Mouse (Mus musculus) myocyte (in vitro differentiated cells): ENCODE results near the gene Zfp384. TPM values are rescaled to one million over a fixed set of nuclear protein-coding genes. Genes with fewer than 3 reads are reported as not detected.

Experiments used
- H3K27me3 ChIP-seq: one replicate; pipeline ENCODE4 v1.6.1; 2011; ENCODE audit not compliant: control insufficient read depth, insufficient read depth, insufficient read length
- H3K36me3 ChIP-seq: one replicate; pipeline ENCODE4 v1.6.1; 2011; ENCODE audit not compliant: control insufficient read depth, insufficient read depth
- H3K4me2 ChIP-seq: one replicate; pipeline ENCODE4 v1.6.1; 2011; ENCODE audit warnings: low read depth, control low read depth
- H3K4me3 ChIP-seq: one replicate; pipeline ENCODE4 v1.5.1; 2011; ENCODE audit warnings: mild to moderate bottlenecking, control low read depth, moderate library complexity
- H3K79me2 ChIP-seq: one replicate; pipeline ENCODE4 v1.6.1; 2011; ENCODE audit not compliant: control insufficient read depth, insufficient read depth
- H3ac ChIP-seq: one replicate; pipeline ENCODE4 v1.6.1; 2011; ENCODE audit not compliant: control insufficient read depth, insufficient read length
- CEBPB ChIP-seq: IDR thresholded peaks from 2 replicates; pipeline ENCODE4 v1.6.1; 2011; ENCODE audit warnings: mild to moderate bottlenecking, moderate library complexity; ENCODE audit not compliant: poor library complexity, insufficient read depth, severe bottlenecking
- E2F4 ChIP-seq: IDR thresholded peaks from one replicate; pipeline ENCODE4 v1.6.1; 2011; ENCODE audit warnings: mild to moderate bottlenecking, control low read depth, moderate library complexity; ENCODE audit not compliant: insufficient read depth
- MAX ChIP-seq: IDR thresholded peaks from one replicate; pipeline ENCODE4 v1.6.1; 2011; ENCODE audit warnings: low read depth, mild to moderate bottlenecking, control low read depth
- MYOD1 ChIP-seq, 3 experiments: IDR thresholded peaks; one replicate each; pipeline ENCODE4 v1.6.1; 2011; ENCODE audit warnings: control low read depth in 2 of 3, low read depth in 2 of 3, mild to moderate bottlenecking in 2 of 3, moderate library complexity in 1 of 3; ENCODE audit not compliant: insufficient read length in 2 of 3, control insufficient read depth in 1 of 3
- MYOG ChIP-seq, 3 experiments: IDR thresholded peaks; one replicate each; pipeline ENCODE4 v1.6.1; 2011; ENCODE audit warnings: control low read depth in 2 of 3, low read depth in 2 of 3, mild to moderate bottlenecking in 2 of 3; ENCODE audit not compliant: insufficient read length in 2 of 3, control insufficient read depth in 1 of 3, insufficient read depth in 1 of 3
- POLR2A ChIP-seq: IDR thresholded peaks from one replicate; pipeline ENCODE4 v1.6.1; 2011; ENCODE audit warnings: low read depth, mild to moderate bottlenecking, control low read depth, moderate library complexity; ENCODE audit not compliant: insufficient read length
- POLR2AphosphoS2 ChIP-seq: IDR thresholded peaks from one replicate; pipeline ENCODE4 v1.6.1; 2011; ENCODE audit warnings: low read depth, control low read depth; ENCODE audit not compliant: insufficient read length
- REST ChIP-seq: IDR thresholded peaks from one replicate; pipeline ENCODE4 v1.6.1; 2011; ENCODE audit warnings: mild to moderate bottlenecking, control low read depth, moderate library complexity; ENCODE audit not compliant: insufficient read depth, insufficient read length
- SRF ChIP-seq: IDR thresholded peaks from one replicate; pipeline ENCODE4 v1.6.1; 2011; ENCODE audit warnings: low read depth; ENCODE audit not compliant: control insufficient read depth, insufficient read length
- TCF12 ChIP-seq: IDR thresholded peaks from one replicate; pipeline ENCODE4 v1.6.1; 2011; ENCODE audit warnings: mild to moderate bottlenecking, control low read depth; ENCODE audit not compliant: poor library complexity, insufficient read depth, severe bottlenecking
- TCF3 ChIP-seq: IDR thresholded peaks from one replicate; pipeline ENCODE4 v1.6.1; 2011; ENCODE audit warnings: low read depth, control low read depth; ENCODE audit not compliant: insufficient read length
- USF1 ChIP-seq: IDR thresholded peaks from one replicate; pipeline ENCODE4 v1.6.1; 2011; ENCODE audit warnings: low read depth, mild to moderate bottlenecking, control low read depth, moderate library complexity
- polyA plus RNA-seq: library from polyadenylated mRNA; unstranded; fragments of >200 nt; fragmentation: generic; extraction: Trizol; gene quantifications from one replicate; pipeline ENCODE4 v1.2.1, GENCODE M21; 2012; ENCODE audit warnings: missing spikeins

The Zfp384 gene
- polyA plus RNA-seq, 1 experiment = 20.8 TPM

- Histone ChIP-seq H3K36me3 (peaks cover 14% of the 10 kb centered on the region), H3ac (no peak overlapping the region), H3K79me2 (peaks cover 16% of the 10 kb centered on the region), H3K4me2 (peak overlapping the region; percentile 68), H3K4me3 (peak overlapping the region; percentile 64), H3K27me3 (no peaks in the 10 kb centered on the region)
- TF ChIP-seq MAX = no peak
- TF ChIP-seq SRF = no peak
- TF ChIP-seq REST = no peak
- no peak for TF ChIP-seq CEBPB
- TF ChIP-seq USF1 = no peak
- no peak for TF ChIP-seq POLR2AphosphoS2
- TF ChIP-seq POLR2A = no peak
- TF ChIP-seq MYOG (IDR thresholded peaks at IDR 0.05; ENCODE audit: control insufficient read depth in 1 of 3, insufficient read depth in 1 of 3, insufficient read length in 2 of 3, low read depth in 2 of 3) = no peak
- TF ChIP-seq TCF12 = no peak
- no peak for TF ChIP-seq MYOD1 (IDR thresholded peaks at IDR 0.05; ENCODE audit: control insufficient read depth in 1 of 3, insufficient read length in 2 of 3, low read depth in 2 of 3)
- TF ChIP-seq TCF3 = no peak
- TF ChIP-seq E2F4 = no peak
Measured at GRCm38 (mm10) chr6:125038666-125039065, 29.7 kb downstream of the Zfp384 start.

- peak overlapping the region; percentile 68 for H3K4me2 ChIP-seq
- no peak for TF ChIP-seq SRF
- no peak for TF ChIP-seq POLR2AphosphoS2
- TF ChIP-seq USF1 = no peak
- TF ChIP-seq MYOG (IDR thresholded peaks at IDR 0.05; ENCODE audit: control insufficient read depth in 1 of 3, insufficient read depth in 1 of 3, insufficient read length in 2 of 3, low read depth in 2 of 3) = no peak
- no peak for TF ChIP-seq MYOD1 (IDR thresholded peaks at IDR 0.05; ENCODE audit: control insufficient read depth in 1 of 3, insufficient read length in 2 of 3, low read depth in 2 of 3)
- no peak for TF ChIP-seq CEBPB
- no peak for TF ChIP-seq E2F4
- no peak for TF ChIP-seq MAX
- TF ChIP-seq TCF12 = no peak
- no peak for TF ChIP-seq TCF3
- no peak for TF ChIP-seq POLR2A
- TF ChIP-seq REST = no peak
- H3K79me2 ChIP-seq = peaks cover 16% of the 10 kb centered on the region
- H3K27me3 ChIP-seq = no peaks in the 10 kb centered on the region
- H3K4me3 ChIP-seq = peak overlapping the region; percentile 64
- no peak overlapping the region for H3ac ChIP-seq
- peaks cover 14% of the 10 kb centered on the region for H3K36me3 ChIP-seq
Measured at GRCm38 (mm10) chr6:125039131-125039530, 30.2 kb downstream of the Zfp384 start.

GRCm38 (mm10) chr6:125039533-125040153, 30.7 kb downstream of the Zfp384 start, which contains the start of gene Ing4:
Gene Ing4 (plus strand): TSS chr6:125039760.
- TF ChIP-seq MYOD1 (IDR thresholded peaks at IDR 0.05; ENCODE audit: control insufficient read depth in 1 of 3, insufficient read length in 2 of 3, low read depth in 2 of 3) (no peak), CEBPB (no peak), SRF (peak; percentile 21), MYOG (IDR thresholded peaks at IDR 0.05; ENCODE audit: control insufficient read depth in 1 of 3, insufficient read depth in 1 of 3, insufficient read length in 2 of 3, low read depth in 2 of 3) (no peak), MAX (no peak), POLR2AphosphoS2 (peak; percentile 73), TCF12 (no peak), USF1 (no peak)
- Histone ChIP-seq H3K27me3 (no peaks in the 10 kb centered on the region), H3K4me2 (peak within 1 kb of the TSS; percentile 95), H3K4me3 (peak within 1 kb of the TSS; percentile 64), H3ac (no peak within 1 kb of the TSS), H3K79me2 (peaks cover 16% of the 10 kb centered on the region), H3K36me3 (peaks cover 17% of the 10 kb centered on the region)

GRCm38 (mm10) chr6:125040221-125040620, 31.3 kb downstream of the Zfp384 start:
- TF ChIP-seq E2F4 (no peak), TCF3 (no peak), USF1 (no peak), MYOD1 (IDR thresholded peaks at IDR 0.05; ENCODE audit: control insufficient read depth in 1 of 3, insufficient read length in 2 of 3, low read depth in 2 of 3) (no peak), SRF (no peak), MAX (no peak), REST (no peak), CEBPB (no peak), POLR2AphosphoS2 (no peak), POLR2A (no peak), MYOG (IDR thresholded peaks at IDR 0.05; ENCODE audit: control insufficient read depth in 1 of 3, insufficient read depth in 1 of 3, insufficient read length in 2 of 3, low read depth in 2 of 3) (no peak), TCF12 (no peak)
- no peaks in the 10 kb centered on the region for H3K27me3 ChIP-seq
- H3K4me3 ChIP-seq = peak overlapping the region; percentile 64
- peaks cover 16% of the 10 kb centered on the region for H3K79me2 ChIP-seq
- H3K4me2 ChIP-seq = peak overlapping the region; percentile 95
- no peak overlapping the region for H3ac ChIP-seq
- peaks cover 17% of the 10 kb centered on the region for H3K36me3 ChIP-seq

GRCm38 (mm10) chr6:125041047-125041446, 32.1 kb downstream of the Zfp384 start:
- Histone ChIP-seq H3K79me2 (peaks cover 16% of the 10 kb centered on the region), H3ac (no peak overlapping the region), H3K4me3 (no peak overlapping the region), H3K4me2 (peak overlapping the region; percentile 95), H3K27me3 (no peaks in the 10 kb centered on the region), H3K36me3 (peaks cover 8% of the 10 kb centered on the region)
- no peak for TF ChIP-seq CEBPB
